Mouse (Mus musculus) embryonic facial prominence, embryonic 14.5 days (tissue): ENCODE measurements at regions not wholly inside any gene's neighbourhood (a gene's known extent, or its start where the extent isn't known, plus 50 kb on each side); places are given as distances from the start of the nearest gene placed in this dataset.

Experiments
- ATAC-seq: fragments of 200-750 bp; cut with Nextera tagmentation; 2 replicates; pipeline ENCODE4 v1.8.0; 2017; ENCODE audit warnings: low read depth, moderate number of reproducible peaks, moderate TSS enrichment
- DNase-seq: peaks from one replicate; pipeline ENCODE4 v3.0.0-alpha.2; 2015; ENCODE audit warnings: low spot score
- H3K27ac ChIP-seq: fragments of 300-500 bp; sonication (generic); replicated peaks from 2 replicates; pipeline ENCODE4 v1.5.1; 2014; ENCODE audit warnings: low read depth, mild to moderate bottlenecking, low read length, moderate library complexity
- H3K27me3 ChIP-seq: fragments of 300-500 bp; sonication (generic); replicated peaks from 2 replicates; pipeline ENCODE4 v1.6.1; 2014; ENCODE audit warnings: low read length; ENCODE audit not compliant: control insufficient read depth, insufficient read depth
- H3K36me3 ChIP-seq: fragments of 300-500 bp; sonication (generic); 2 replicates; pipeline ENCODE4 v1.6.1; 2014; ENCODE audit warnings: low read length, mixed read lengths; ENCODE audit not compliant: control insufficient read depth, insufficient read depth
- H3K4me1 ChIP-seq: fragments of 300-500 bp; sonication (generic); 2 replicates; pipeline ENCODE4 v1.6.1; 2014; ENCODE audit warnings: antibody characterized with exemption, low read length; ENCODE audit not compliant: control insufficient read depth, insufficient read depth
- H3K4me2 ChIP-seq: fragments of 300-500 bp; sonication (generic); 2 replicates; pipeline ENCODE4 v1.6.1; 2014; ENCODE audit warnings: low read depth, mild to moderate bottlenecking, low read length, moderate library complexity, mixed read lengths
- H3K4me3 ChIP-seq: fragments of 300-500 bp; sonication (generic); 2 replicates; pipeline ENCODE4 v1.5.1; 2014; ENCODE audit warnings: low read depth, mild to moderate bottlenecking, low read length
- H3K9ac ChIP-seq: fragments of 300-500 bp; sonication (generic); 2 replicates; pipeline ENCODE4 v1.6.1; 2014; ENCODE audit warnings: low read depth, mild to moderate bottlenecking, low read length, moderate library complexity, mixed read lengths
- H3K9me3 ChIP-seq: fragments of 300-500 bp; sonication (generic); 2 replicates; pipeline ENCODE4 v1.6.1; 2016; ENCODE audit warnings: low read length; ENCODE audit not compliant: control insufficient read depth
- WGBS: fragments of 180-500 bp; shearing (Covaris S2); extraction: QIAGEN DNeasy Blood & Tissue Kit; methylation state at CpG from one replicate; pipeline ENCODE4 v1.1.7; 2014; 5-methylcytosine and 5-hydroxymethylcytosine counted together

- H3K9me3 ChIP-seq, result no peaks in the 10 kb centered on the region
- H3K4me3 ChIP-seq, result no peak overlapping the region
- no peak overlapping the region for H3K27ac ChIP-seq
- ATAC-seq (no peak), DNase-seq (no peak)
- 15% methylated on average over 4 of the region's 4 CpGs for WGBS
- no peak overlapping the region for H3K9ac ChIP-seq
- H3K4me2 ChIP-seq, result no peak overlapping the region
- H3K4me1 ChIP-seq, result no peaks in the 10 kb centered on the region; the same call in 1 of the 2 replicates
- no peaks in the 10 kb centered on the region for H3K36me3 ChIP-seq
- 0 out of 2 replicates have a peak, but pooled peaks cover 4% of the 10 kb centered on the region for H3K27me3 ChIP-seq
These were observed 50.4 kb upstream of the Pkdcc start for GRCm38 (mm10) chr17:83164728-83165127.

- no peak for DNase-seq
These were observed 50.0 kb upstream of the Pkdcc start for GRCm38 (mm10) chr17:83165140-83165539.

More at GRCm38 (mm10) chr17:83165140-83165539, 50.0 kb upstream of the Pkdcc start:
- no peaks in the 10 kb centered on the region for H3K36me3 ChIP-seq
- 0 out of 2 replicates have a peak, but pooled peaks cover 4% of the 10 kb centered on the region for H3K27me3 ChIP-seq
- H3K9me3 ChIP-seq, result no peaks in the 10 kb centered on the region
- no peak for ATAC-seq
- H3K4me2 ChIP-seq, result no peak overlapping the region
- no peaks in the 10 kb centered on the region; the same call in 1 of the 2 replicates for H3K4me1 ChIP-seq
- WGBS, result 40% methylated on average over 4 of the region's 4 CpGs
- no peak overlapping the region for H3K27ac ChIP-seq
- H3K9ac ChIP-seq, result no peak overlapping the region
- H3K4me3 ChIP-seq, result no peak overlapping the region
